ENCODE assay signal across 8 mouse cellular contexts in the genomic region with DNA sequence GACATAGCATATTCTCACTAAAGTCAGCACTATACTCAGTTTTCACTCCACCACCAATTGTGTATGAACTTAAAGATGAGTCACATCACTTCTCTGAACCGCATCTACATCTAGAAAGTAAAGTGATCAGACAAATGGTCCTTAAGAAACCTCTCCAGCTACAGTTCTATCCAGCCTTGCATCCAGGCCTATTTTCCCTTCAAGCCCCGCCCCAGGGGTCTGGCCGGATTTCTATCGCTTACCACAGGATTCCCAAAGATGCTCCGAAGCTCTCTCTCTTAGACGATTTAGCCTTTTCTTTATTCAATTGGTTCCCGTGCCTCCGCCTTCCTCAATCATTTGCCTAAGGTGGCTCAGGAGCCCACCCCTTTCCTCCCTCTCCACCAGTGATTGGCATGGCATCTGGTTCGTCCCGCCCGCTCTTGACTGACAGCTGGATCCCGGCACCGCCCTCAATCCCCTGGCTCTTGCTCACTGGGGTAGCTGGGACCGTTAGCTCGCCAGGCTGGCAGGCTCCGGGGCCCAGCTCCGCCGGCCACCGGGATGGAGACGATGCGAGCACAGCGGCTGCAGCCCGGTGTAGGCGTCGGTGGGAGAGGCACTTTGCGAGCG. TPM values are rescaled to one million over a fixed set of nuclear protein-coding genes. Genes with fewer than 3 reads are reported as not detected.
DNase-seq lines count a peak whose midpoint lies in the region; ATAC-seq and TF ChIP-seq lines count a peak whose summit lies in the region.

TSS of gene Lix1l (plus strand) at position 511 of the 612 bp plus-strand sequence.

- peaks cover 21% of the 10 kb centered on the region for H3K36me3 ChIP-seq in embryonic facial prominence, embryonic 10.5 days (replicated peaks)
- no peaks in the 10 kb centered on the region for H3K36me3 ChIP-seq in intestine, postnatal 0 days (ENCODE audit: control insufficient read depth, insufficient read depth)
- H3K36me3 ChIP-seq in limb, embryonic 11.5 days (ENCODE audit: control insufficient read depth, insufficient read depth, low read length): no peaks in the 10 kb centered on the region
- no peaks in the 10 kb centered on the region for H3K36me3 ChIP-seq in midbrain, embryonic 13.5 days
- no peaks in the 10 kb centered on the region for H3K36me3 ChIP-seq in small intestine, adult 2 months (ENCODE audit: control insufficient read depth, insufficient read depth, low read length)

- TF ChIP-seq POLR2A in small intestine, adult 2 months (IDR thresholded peaks at IDR 0.05; ENCODE audit: low read depth, low read length): peak; percentile 46

- H3K27ac ChIP-seq in embryonic facial prominence, embryonic 10.5 days (replicated peaks): peak within 1 kb of the TSS; percentile 96
- peak within 1 kb of the TSS; percentile 88 for H3K27ac ChIP-seq in intestine, postnatal 0 days (ENCODE audit: low read depth, low read length)
- peak within 1 kb of the TSS; percentile 68 for H3K27ac ChIP-seq in limb, embryonic 11.5 days (replicated peaks; ENCODE audit: low read depth, low read length)
- peak within 1 kb of the TSS; percentile 95 for H3K27ac ChIP-seq in midbrain, embryonic 13.5 days
- H3K27ac ChIP-seq in small intestine, adult 2 months (ENCODE audit: insufficient read depth, low read depth, low read length): peak within 1 kb of the TSS; percentile 34

- no peak for TF ChIP-seq CTCF in intestine, postnatal 0 days (IDR thresholded peaks at IDR 0.05; ENCODE audit: low read depth)
- TF ChIP-seq CTCF in small intestine, adult 2 months (IDR thresholded peaks at IDR 0.05; ENCODE audit: extremely low read depth, insufficient read length, insufficient replicate concordance, low read depth, low read length): no peak

- peak; percentile 95 for DNase-seq in layer of hippocampus, adult 11-12 months (ENCODE audit: low spot score)
- no peak for DNase-seq in layer of hippocampus, adult 9-10 months (ENCODE audit: low spot score)
- DNase-seq in embryonic facial prominence, embryonic 10.5 days (ENCODE audit: low spot score): peak; percentile 96
- peak; percentile 95 for DNase-seq in limb, embryonic 11.5 days (ENCODE audit: low spot score)

- H3K9me3 ChIP-seq in embryonic facial prominence, embryonic 10.5 days: no peaks in the 10 kb centered on the region
- no peaks in the 10 kb centered on the region for H3K9me3 ChIP-seq in intestine, postnatal 0 days (ENCODE audit: control insufficient read depth)
- no peaks in the 10 kb centered on the region for H3K9me3 ChIP-seq in limb, embryonic 11.5 days (ENCODE audit: control insufficient read depth, low read length)
- no peaks in the 10 kb centered on the region for H3K9me3 ChIP-seq in midbrain, embryonic 13.5 days

- peak within 1 kb of the TSS; percentile 95 for H3K4me3 ChIP-seq in embryonic facial prominence, embryonic 10.5 days
- peak within 1 kb of the TSS; percentile 58 for H3K4me3 ChIP-seq in intestine, postnatal 0 days (ENCODE audit: low read depth, low read length)
- peak within 1 kb of the TSS; percentile 75 for H3K4me3 ChIP-seq in limb, embryonic 11.5 days (ENCODE audit: low read depth, low read length)
- H3K4me3 ChIP-seq in midbrain, embryonic 13.5 days (replicated peaks): peak within 1 kb of the TSS; percentile 84
- peak within 1 kb of the TSS; percentile 78 for H3K4me3 ChIP-seq in small intestine, adult 2 months (ENCODE audit: low read depth, low read length)

- under 1% methylated on average over 27 of the region's 27 CpGs for WGBS in embryonic facial prominence, embryonic 10.5 days
- under 1% methylated on average over 27 of the region's 27 CpGs for WGBS in intestine, postnatal 0 days
- WGBS in limb, embryonic 11.5 days: 2% methylated on average over 26 of the region's 27 CpGs
- WGBS in midbrain, embryonic 13.5 days: under 1% methylated on average over 27 of the region's 27 CpGs
- WGBS in small intestine, adult 2 months: 2% methylated on average over 27 of the region's 27 CpGs

- H3K27me3 ChIP-seq in embryonic facial prominence, embryonic 10.5 days (replicated peaks; ENCODE audit: low read depth, poor library complexity, severe bottlenecking): peaks cover 41% of the 10 kb centered on the region
- peaks cover 44% of the 10 kb centered on the region for H3K27me3 ChIP-seq in intestine, postnatal 0 days (replicated peaks; ENCODE audit: control insufficient read depth, insufficient read depth, low read length)
- peaks cover 5% of the 10 kb centered on the region for H3K27me3 ChIP-seq in limb, embryonic 11.5 days (ENCODE audit: control insufficient read depth, insufficient read depth, low read length)
- H3K27me3 ChIP-seq in midbrain, embryonic 13.5 days: 0 out of 2 replicates have a peak, but pooled peaks cover 5% of the 10 kb centered on the region
- H3K27me3 ChIP-seq in small intestine, adult 2 months (ENCODE audit: control insufficient read depth, insufficient read depth, low read length): peaks cover 47% of the 10 kb centered on the region

- ATAC-seq in granulocyte monocyte progenitor cell, adult 5-6 weeks (replicated peaks; ENCODE audit: poor library complexity, severe bottlenecking): peak; percentile 92
- ATAC-seq in intestine, postnatal 0 days: peak; percentile 74
- ATAC-seq in limb, embryonic 11.5 days (ENCODE audit: insufficient number of reproducible peaks, low FRiP score, low TSS enrichment, low read depth): peak; percentile 90
- peak; percentile 95 for ATAC-seq in midbrain, embryonic 13.5 days

- peaks cover 76% of the 10 kb centered on the region for H3K4me1 ChIP-seq in embryonic facial prominence, embryonic 10.5 days
- H3K4me1 ChIP-seq in intestine, postnatal 0 days (replicated peaks; ENCODE audit: control insufficient read depth, insufficient read depth, low read length): peaks cover 8% of the 10 kb centered on the region; the same call in 1 of the 2 replicates
- H3K4me1 ChIP-seq in limb, embryonic 11.5 days (ENCODE audit: control insufficient read depth, insufficient read depth, low read length): peaks cover 26% of the 10 kb centered on the region; the same call in 1 of the 2 replicates
- H3K4me1 ChIP-seq in midbrain, embryonic 13.5 days (replicated peaks): peaks cover 86% of the 10 kb centered on the region
- H3K4me1 ChIP-seq in small intestine, adult 2 months (ENCODE audit: control insufficient read depth, insufficient read depth, insufficient read length, low read length): peaks cover 11% of the 10 kb centered on the region; the same call in 1 of the 2 replicates

- H3K9ac ChIP-seq in intestine, postnatal 0 days (ENCODE audit: low read depth, low read length): peak within 1 kb of the TSS; percentile 66
- peak within 1 kb of the TSS; percentile 83 for H3K9ac ChIP-seq in limb, embryonic 11.5 days (ENCODE audit: low read length)
- H3K9ac ChIP-seq in midbrain, embryonic 13.5 days (replicated peaks): peak within 1 kb of the TSS; percentile 92

- peak within 1 kb of the TSS; percentile 71 for H3K4me2 ChIP-seq in intestine, postnatal 0 days (replicated peaks; ENCODE audit: low read depth)
- H3K4me2 ChIP-seq in limb, embryonic 11.5 days (ENCODE audit: low read depth, severe bottlenecking): peak within 1 kb of the TSS; percentile 73
- H3K4me2 ChIP-seq in midbrain, embryonic 13.5 days (replicated peaks): peak within 1 kb of the TSS; percentile 84

RNA-seq across cellular contexts. Expression of gene Lix1l, which starts in this region (rescaled TPM):
- polyA plus RNA-seq in embryonic facial prominence, embryonic 10.5 days (2016; fragmentation: Nextera tagmentation; extraction: Ambion mirVana): 5.2 and 5.6 TPM in 2 replicates
- total RNA-seq in granulocyte monocyte progenitor cell, adult 5-6 weeks (2014; fragmentation: Nextera tagmentation): 2.2 and 2.3 TPM in 2 replicates
- total RNA-seq in granulocyte monocyte progenitor cell, adult 5-6 weeks (2017): 1.7 and 2.1 TPM in 2 replicates
- 2.2 and 2.4 TPM in 2 replicates for polyA plus RNA-seq in intestine, postnatal 0 days (2015; fragmentation: Nextera tagmentation; extraction: Ambion mirVana)
- polyA plus RNA-seq in limb, embryonic 11.5 days (2014; fragmentation: Nextera tagmentation; extraction: Ambion mirVana): 5.7 and 6.4 TPM in 2 replicates
- polyA plus RNA-seq in midbrain, embryonic 13.5 days (2015; fragmentation: Nextera tagmentation; extraction: Ambion mirVana): 5.7 and 6.2 TPM in 2 replicates
- polyA plus RNA-seq in small intestine, adult 2 months (2012; rRNA removed): 2.9 and 7.6 TPM in 2 replicates

Comparison
In these comparisons a context has a peak if more than half of its experiments do, and no peak if none do; other contexts are left out.
1. H3K27ac ChIP-seq: peak in every context shown above with its lines; median percentile 96 in embryonic facial prominence, embryonic 10.5 days; 95 in midbrain, embryonic 13.5 days; 88 in intestine, postnatal 0 days; 68 in limb, embryonic 11.5 days; 34 in small intestine, adult 2 months.